Mouse (Mus musculus) CH12.LX (cell line): ENCODE results near the gene Htatsf1.

Experiments
- BHLHE40 ChIP-seq: IDR thresholded peaks from 2 replicates; pipeline ENCODE4 v1.6.1; 2011; ENCODE audit warnings: mild to moderate bottlenecking, low read depth, low read length, improper control_type of control experiment
- CHD2 ChIP-seq: IDR thresholded peaks from 2 replicates; pipeline ENCODE4 v1.6.1; 2011; ENCODE audit warnings: low read length, improper control_type of control experiment
- CTCF ChIP-seq, 2 experiments: IDR thresholded peaks in 1 of 2; conservative IDR thresholded peaks in 1 of 2; 2 replicates each; pipeline ENCODE4 v1.5.1; 2011 to 2012; ENCODE audit warnings: low read depth in 2 of 2, low read length in 2 of 2, improper control_type of control experiment in 1 of 2, inconsistent platforms in 1 of 2, mild to moderate bottlenecking in 1 of 2, moderate library complexity in 1 of 2
- EP300 ChIP-seq: IDR thresholded peaks from 2 replicates; pipeline ENCODE4 v1.6.1; 2011; ENCODE audit warnings: low read length, improper control_type of control experiment
- JUND ChIP-seq: conservative IDR thresholded peaks from 2 replicates; pipeline ENCODE4 v1.6.1; 2011; ENCODE audit warnings: low read depth, low read length, improper control_type of control experiment
- MAX ChIP-seq: IDR thresholded peaks from 2 replicates; pipeline ENCODE4 v1.6.1; 2011; ENCODE audit warnings: low read length, improper control_type of control experiment
- NRF1 ChIP-seq: IDR thresholded peaks from 2 replicates; pipeline ENCODE4 v1.6.1; 2014; ENCODE audit warnings: low read depth, mild to moderate bottlenecking, inconsistent platforms, low read length, improper control_type of control experiment, moderate library complexity
- POLR2A ChIP-seq: IDR thresholded peaks from 2 replicates; pipeline ENCODE4 v1.6.1; 2011; ENCODE audit warnings: low read depth, mild to moderate bottlenecking, improper control_type of control experiment, low read length
- TBP ChIP-seq: conservative IDR thresholded peaks from 2 replicates; pipeline ENCODE4 v1.6.1; 2011; ENCODE audit warnings: low read depth, low read length, improper control_type of control experiment
- UBTF ChIP-seq: IDR thresholded peaks from 2 replicates; pipeline ENCODE4 v1.6.1; 2012; ENCODE audit warnings: low read depth, mild to moderate bottlenecking, inconsistent platforms, low read length, improper control_type of control experiment, moderate library complexity

DNA sequence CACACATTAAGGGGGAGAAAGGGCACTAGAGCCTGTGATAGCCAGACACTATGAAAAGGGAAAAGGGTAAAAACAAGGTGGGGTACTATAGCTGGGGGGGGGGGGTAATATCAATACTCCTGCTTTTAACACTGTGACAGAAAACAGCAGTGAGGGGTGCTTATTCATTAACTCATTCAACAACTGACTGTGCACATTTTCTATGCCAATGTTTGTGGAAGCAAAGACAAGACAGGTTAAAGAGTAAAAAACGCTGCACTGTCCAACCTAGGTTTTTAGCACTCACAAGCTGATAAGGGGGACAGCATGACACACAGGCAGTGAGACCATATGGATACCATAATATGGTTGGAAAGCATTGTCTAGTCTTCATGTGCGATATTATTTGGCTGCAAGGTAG, 40.5 kb upstream of the Htatsf1 start:
- TF ChIP-seq CTCF (conservative IDR thresholded peaks at IDR 0.05 in 1 of 2, IDR thresholded peaks at IDR 0.05 in 1 of 2; ENCODE audit: low read depth in 2 of 2, low read length in 2 of 2) (no peak), CHD2 (no peak), POLR2A (no peak), EP300 (no peak), UBTF (no peak), MAX (no peak), TBP (no peak), JUND (no peak), BHLHE40 (no peak), NRF1 (no peak)
